Mouse (Mus musculus) heart, embryonic 16.5 days (tissue): Measurements from ENCODE around the gene Larp1. TPM values are rescaled to one million over a fixed set of nuclear protein-coding genes. Genes with fewer than 3 reads are reported as not detected.

ENCODE experiments used
- ATAC-seq: fragments of 200-750 bp; cut with Nextera tagmentation; replicated peaks from 2 replicates; pipeline ENCODE4 v1.8.0; 2017; ENCODE audit warnings: moderate number of reproducible peaks; ENCODE audit not compliant: insufficient read depth, low FRiP score; ENCODE audit errors: extremely low read depth
- H3K27ac ChIP-seq: fragments of 300-500 bp; sonication (generic); 2 replicates; pipeline ENCODE4 v1.5.1; 2014; ENCODE audit warnings: mild to moderate bottlenecking, low read length, control low read depth, moderate library complexity
- H3K27me3 ChIP-seq: fragments of 300-500 bp; sonication (generic); 2 replicates; pipeline ENCODE4 v1.6.1; 2014; ENCODE audit warnings: low read length, mixed read lengths; ENCODE audit not compliant: control insufficient read depth, insufficient read depth
- H3K36me3 ChIP-seq: fragments of 300-500 bp; sonication (generic); 2 replicates; pipeline ENCODE4 v1.6.1; 2014; ENCODE audit not compliant: control insufficient read depth, insufficient read depth
- H3K4me1 ChIP-seq: fragments of 300-500 bp; sonication (generic); 2 replicates; pipeline ENCODE4 v1.6.1; 2014; ENCODE audit warnings: low read length, mixed read lengths; ENCODE audit not compliant: control insufficient read depth, insufficient read depth
- H3K4me2 ChIP-seq: fragments of 300-500 bp; sonication (generic); 2 replicates; pipeline ENCODE4 v1.6.1; 2014; ENCODE audit warnings: low read depth, mild to moderate bottlenecking, control low read depth, low read length
- H3K4me3 ChIP-seq: fragments of 300-500 bp; sonication (generic); 2 replicates; pipeline ENCODE4 v1.5.1; 2014; ENCODE audit warnings: mild to moderate bottlenecking, control low read depth, low read length
- H3K9ac ChIP-seq: fragments of 300-500 bp; sonication (generic); 2 replicates; pipeline ENCODE4 v1.6.1; 2014; ENCODE audit warnings: low read length, control low read depth
- H3K9me3 ChIP-seq: fragments of 300-500 bp; sonication (generic); replicated peaks from 2 replicates; pipeline ENCODE4 v1.6.1; 2016; ENCODE audit warnings: low read length; ENCODE audit not compliant: control insufficient read depth
- WGBS: fragments of 180-500 bp; shearing (Covaris S2); extraction: QIAGEN DNeasy Blood & Tissue Kit; methylation state at CpG from one replicate; pipeline ENCODE4 v1.1.7; 2014; 5-methylcytosine and 5-hydroxymethylcytosine counted together
- polyA plus RNA-seq: library from polyadenylated mRNA; unstranded; fragments of >200 nt; fragmentation: Nextera tagmentation; extraction: Ambion mirVana; gene quantifications from 2 replicates; pipeline ENCODE4 v1.2.1, GENCODE M21; 2015

Larp1 gene
- polyA plus RNA-seq, 1 experiment from 2014 or later: 12.1 TPM

GRCm38 (mm10) chr11:58017422-58017821 is 8.6 kb downstream of the Larp1 start:
- Histone ChIP-seq H3K4me1 (peaks cover 60% of the 10 kb centered on the region), H3K4me2 (no peak overlapping the region), H3K36me3 (no peaks in the 10 kb centered on the region), H3K4me3 (no peak overlapping the region), H3K9me3 (no peaks in the 10 kb centered on the region), H3K9ac (peak overlapping the region; percentile 36), H3K27ac (peak overlapping the region; percentile 68), H3K27me3 (no peaks in the 10 kb centered on the region)
- 47% methylated on average over 1 of the region's 1 CpGs for WGBS
- ATAC-seq: 0 out of 2 replicates have a peak, but pooled peaks have one; percentile 24

GRCm38 (mm10) chr11:58018287-58018686 is 9.4 kb downstream of the Larp1 start:
- no peak overlapping the region for H3K27ac ChIP-seq
- WGBS: 31% methylated on average over 2 of the region's 2 CpGs
- H3K27me3 ChIP-seq: no peaks in the 10 kb centered on the region
- no peak overlapping the region for H3K9ac ChIP-seq
- no peaks in the 10 kb centered on the region for H3K9me3 ChIP-seq
- ATAC-seq: no peak
- H3K36me3 ChIP-seq: no peaks in the 10 kb centered on the region
- H3K4me3 ChIP-seq: no peak overlapping the region
- H3K4me2 ChIP-seq: no peak overlapping the region
- peaks cover 60% of the 10 kb centered on the region for H3K4me1 ChIP-seq

- H3K4me1 ChIP-seq: peaks cover 60% of the 10 kb centered on the region
- H3K9me3 ChIP-seq: no peaks in the 10 kb centered on the region
- H3K4me3 ChIP-seq: no peak overlapping the region
- H3K36me3 ChIP-seq: no peaks in the 10 kb centered on the region
- no peak for ATAC-seq
- H3K9ac ChIP-seq: no peak overlapping the region
- H3K4me2 ChIP-seq: no peak overlapping the region
- 78% methylated on average over 4 of the region's 4 CpGs for WGBS
- no peaks in the 10 kb centered on the region for H3K27me3 ChIP-seq
- no peak overlapping the region for H3K27ac ChIP-seq
Observed at GRCm38 (mm10) chr11:58018701-58019100, 9.8 kb downstream of the Larp1 start.

- no peaks in the 10 kb centered on the region for H3K9me3 ChIP-seq
- peaks cover 75% of the 10 kb centered on the region for H3K4me1 ChIP-seq
- peak overlapping the region; percentile 20 for H3K4me2 ChIP-seq
- H3K36me3 ChIP-seq: no peaks in the 10 kb centered on the region
- 0 out of 2 replicates have a peak, but pooled peaks have one; percentile 14 for ATAC-seq
- H3K9ac ChIP-seq: 0 out of 2 replicates have a peak overlapping the region, but pooled peaks have one; percentile 25
- H3K4me3 ChIP-seq: no peak overlapping the region
- 23% methylated on average over 1 of the region's 1 CpGs for WGBS
- no peaks in the 10 kb centered on the region for H3K27me3 ChIP-seq
- peak overlapping the region; percentile 25 for H3K27ac ChIP-seq
Observed at GRCm38 (mm10) chr11:58021095-58021494, 12.2 kb downstream of the Larp1 start.

GRCm38 (mm10) chr11:58021618-58022017 is 12.8 kb downstream of the Larp1 start:
- H3K4me1 ChIP-seq: peaks cover 74% of the 10 kb centered on the region
- no peaks in the 10 kb centered on the region for H3K36me3 ChIP-seq
- WGBS: 19% methylated on average over 2 of the region's 2 CpGs
- H3K27me3 ChIP-seq: no peaks in the 10 kb centered on the region
- H3K9ac ChIP-seq: no peak overlapping the region
- no peaks in the 10 kb centered on the region for H3K9me3 ChIP-seq
- peak overlapping the region; percentile 20; the same call in 1 of the 2 replicates for H3K4me2 ChIP-seq
- no peak overlapping the region for H3K4me3 ChIP-seq
- ATAC-seq: no peak
- H3K27ac ChIP-seq: peak overlapping the region; percentile 25

- Histone ChIP-seq H3K4me1 (peaks cover 50% of the 10 kb centered on the region), H3K27me3 (no peaks in the 10 kb centered on the region), H3K36me3 (no peaks in the 10 kb centered on the region), H3K4me3 (no peak overlapping the region), H3K4me2 (no peak overlapping the region), H3K27ac (no peak overlapping the region), H3K9me3 (no peaks in the 10 kb centered on the region), H3K9ac (no peak overlapping the region)
- no peak for ATAC-seq
- WGBS: 61% methylated on average over 1 of the region's 1 CpGs
Observed at GRCm38 (mm10) chr11:58024271-58024670, 15.4 kb downstream of the Larp1 start.

- no peak overlapping the region for H3K9ac ChIP-seq
- no peak overlapping the region for H3K27ac ChIP-seq
- no peak overlapping the region for H3K4me2 ChIP-seq
- H3K4me1 ChIP-seq: peaks cover 51% of the 10 kb centered on the region
- H3K4me3 ChIP-seq: no peak overlapping the region
- ATAC-seq: no peak
- H3K9me3 ChIP-seq: no peaks in the 10 kb centered on the region
- 32% methylated on average over 2 of the region's 2 CpGs for WGBS
- H3K27me3 ChIP-seq: no peaks in the 10 kb centered on the region
- H3K36me3 ChIP-seq: no peaks in the 10 kb centered on the region
Observed at GRCm38 (mm10) chr11:58024671-58025070, 15.8 kb downstream of the Larp1 start.

- Histone ChIP-seq H3K4me2 (no peak overlapping the region), H3K4me1 (peaks cover 44% of the 10 kb centered on the region), H3K9me3 (no peaks in the 10 kb centered on the region), H3K27me3 (no peaks in the 10 kb centered on the region), H3K36me3 (no peaks in the 10 kb centered on the region), H3K9ac (no peak overlapping the region), H3K27ac (no peak overlapping the region), H3K4me3 (no peak overlapping the region)
- 76% methylated on average over 4 of the region's 4 CpGs for WGBS
- ATAC-seq: no peak
Observed at GRCm38 (mm10) chr11:58025881-58026280, 17.0 kb downstream of the Larp1 start.

- no peak overlapping the region for H3K9ac ChIP-seq
- H3K4me3 ChIP-seq: no peak overlapping the region
- ATAC-seq: no peak
- no peaks in the 10 kb centered on the region for H3K36me3 ChIP-seq
- no peaks in the 10 kb centered on the region for H3K9me3 ChIP-seq
- H3K4me1 ChIP-seq: peaks cover 43% of the 10 kb centered on the region
- no peak overlapping the region for H3K27ac ChIP-seq
- 55% methylated on average over 3 of the region's 3 CpGs for WGBS
- H3K4me2 ChIP-seq: no peak overlapping the region
- H3K27me3 ChIP-seq: no peaks in the 10 kb centered on the region
Observed at GRCm38 (mm10) chr11:58026337-58026736, 17.5 kb downstream of the Larp1 start.
